Mouse (Mus musculus): ENCODE results near the gene Gm5678.

The Gm5678 gene

GRCm38 (mm10) chr16:93627761-93628400 lies at the start of gene Gm5678:
Gene Gm5678, plus strand, starts transcription at chr16:93628097.
- no peak for DNase-seq

- peak; percentile 58 for DNase-seq
Measured at GRCm38 (mm10) chr16:93578346-93579005, 49.4 kb upstream of the Gm5678 start.

- DNase-seq: no peak
Measured at GRCm38 (mm10) chr16:93581125-93581524, 46.8 kb upstream of the Gm5678 start.

GRCm38 (mm10) chr16:93584976-93585702 lies 42.8 kb upstream of the Gm5678 start:
- peak; percentile 34 for DNase-seq

- no peak for DNase-seq
Measured at GRCm38 (mm10) chr16:93585703-93586205, 42.1 kb upstream of the Gm5678 start.

- DNase-seq: no peak
Measured at GRCm38 (mm10) chr16:93586382-93586781, 41.5 kb upstream of the Gm5678 start.

- no peak for DNase-seq
Measured at GRCm38 (mm10) chr16:93588281-93588680, 39.6 kb upstream of the Gm5678 start.

- DNase-seq: no peak
Measured at GRCm38 (mm10) chr16:93590915-93591314, 37.0 kb upstream of the Gm5678 start.

GRCm38 (mm10) chr16:93591450-93592430 lies 36.2 kb upstream of the Gm5678 start:
- no peak for DNase-seq

GRCm38 (mm10) chr16:93592711-93593110 lies 35.2 kb upstream of the Gm5678 start:
- no peak for DNase-seq

GRCm38 (mm10) chr16:93593406-93593805 lies 34.5 kb upstream of the Gm5678 start:
- no peak for DNase-seq

GRCm38 (mm10) chr16:93594448-93594847 lies 33.4 kb upstream of the Gm5678 start:
- DNase-seq: no peak

- peak; percentile 56 for DNase-seq
Measured at GRCm38 (mm10) chr16:93595766-93596165, 32.1 kb upstream of the Gm5678 start.

GRCm38 (mm10) chr16:93596807-93597206 lies 31.1 kb upstream of the Gm5678 start:
- DNase-seq: peak; percentile 62

GRCm38 (mm10) chr16:93597551-93597950 lies 30.3 kb upstream of the Gm5678 start:
- DNase-seq: no peak

- DNase-seq: no peak
Measured at GRCm38 (mm10) chr16:93599461-93599860, 28.4 kb upstream of the Gm5678 start.

GRCm38 (mm10) chr16:93603439-93604212 lies 24.3 kb upstream of the Gm5678 start, which contains the start of gene Setd4:
Gene Setd4, minus strand, starts transcription at chr16:93604063.
- peak; percentile 96 for DNase-seq

GRCm38 (mm10) chr16:93604481-93604969 lies 23.4 kb upstream of the Gm5678 start:
- DNase-seq: no peak

GRCm38 (mm10) chr16:93605553-93605952 lies 22.3 kb upstream of the Gm5678 start, which contains the start of gene Cbr1:
Gene Cbr1, plus strand, starts transcription at chr16:93605853.
- DNase-seq: no peak

GRCm38 (mm10) chr16:93606146-93606545 lies 21.8 kb upstream of the Gm5678 start:
- DNase-seq: no peak

- peak; percentile 92 for DNase-seq
Measured at GRCm38 (mm10) chr16:93607669-93608101, 20.2 kb upstream of the Gm5678 start.

Measured in kidney, postnatal 14 days (tissue).